Mouse (Mus musculus) yolk sac, embryonic 10.5 days (tissue): ENCODE results near the gene Bdkrb2.

Experiments used
- DNase-seq: peaks from one replicate; pipeline ENCODE4 v3.0.0-alpha.2; 2017; ENCODE audit warnings: low spot score

Bdkrb2 gene

GRCm38 (mm10) chr12:105546538-105546937 is 16.5 kb upstream of the Bdkrb2 start:
- no peak for DNase-seq

- DNase-seq: no peak
These were observed 15.9 kb upstream of the Bdkrb2 start for GRCm38 (mm10) chr12:105547151-105547550.

GRCm38 (mm10) chr12:105548001-105548400 is 15.0 kb upstream of the Bdkrb2 start:
- DNase-seq: no peak

- DNase-seq: no peak
These were observed 14.1 kb upstream of the Bdkrb2 start for GRCm38 (mm10) chr12:105548881-105549280.

GRCm38 (mm10) chr12:105549835-105550802 is 12.9 kb upstream of the Bdkrb2 start:
- DNase-seq: no peak

- DNase-seq: no peak
These were observed 11.5 kb upstream of the Bdkrb2 start for GRCm38 (mm10) chr12:105551551-105551989.

GRCm38 (mm10) chr12:105554151-105554772 is 8.8 kb upstream of the Bdkrb2 start:
- DNase-seq: no peak

GRCm38 (mm10) chr12:105555172-105555571 is 7.9 kb upstream of the Bdkrb2 start:
- no peak for DNase-seq

- DNase-seq: no peak
These were observed 5.6 kb upstream of the Bdkrb2 start for GRCm38 (mm10) chr12:105557250-105557925.

GRCm38 (mm10) chr12:105561007-105561534 is 2.0 kb upstream of the Bdkrb2 start:
- DNase-seq: no peak

GRCm38 (mm10) chr12:105562056-105562820 is 788 bp upstream of the Bdkrb2 start:
- no peak for DNase-seq

GRCm38 (mm10) chr12:105563726-105564275 is 775 bp downstream of the Bdkrb2 start:
- DNase-seq: no peak

GRCm38 (mm10) chr12:105565221-105565620 is 2.2 kb downstream of the Bdkrb2 start:
- no peak for DNase-seq

GRCm38 (mm10) chr12:105571867-105572266 is 8.8 kb downstream of the Bdkrb2 start:
- no peak for DNase-seq

GRCm38 (mm10) chr12:105572622-105573021 is 9.6 kb downstream of the Bdkrb2 start:
- no peak for DNase-seq

- no peak for DNase-seq
These were observed 11.3 kb downstream of the Bdkrb2 start for GRCm38 (mm10) chr12:105574356-105574755.

- no peak for DNase-seq
These were observed 17.5 kb downstream of the Bdkrb2 start for GRCm38 (mm10) chr12:105580490-105580889.

GRCm38 (mm10) chr12:105582486-105582885 is 19.5 kb downstream of the Bdkrb2 start:
- DNase-seq: no peak

GRCm38 (mm10) chr12:105583484-105583883 is 20.5 kb downstream of the Bdkrb2 start:
- DNase-seq: peak; percentile 64

- peak; percentile 51 for DNase-seq
These were observed 21.8 kb downstream of the Bdkrb2 start for GRCm38 (mm10) chr12:105584851-105585250.

GRCm38 (mm10) chr12:105587526-105587925 is 24.5 kb downstream of the Bdkrb2 start:
- DNase-seq: no peak
